Mouse (Mus musculus) kidney, postnatal 25 days (tissue): ENCODE results near the gene Tspyl4.
A peak's percentile ranks its signal among the peaks of the same experiment; 100 is the strongest.
"Not testable (repeated sequence)": the region's sequence is repeated elsewhere in the genome, so short reads cannot be mapped to it uniquely, and the experiment has no call there.

Source experiments
- DNase-seq, 2 experiments: peaks; one replicate each; pipeline ENCODE4 v3.0.0; 2021; ENCODE audit warnings: mixed read lengths in 2 of 2

Gene Tspyl4

GRCm38 (mm10) chr10:34297299-34297979 is at the start of gene Tspyl4:
TSS of gene Tspyl4 (plus strand) at chr10:34297442.
- DNase-seq: peak; percentile 96 to 97

- no peak for DNase-seq
Measured at GRCm38 (mm10) chr10:34247757-34248156, 49.5 kb upstream of the Tspyl4 start.

- DNase-seq: no peak
Measured at GRCm38 (mm10) chr10:34249594-34249993, 47.6 kb upstream of the Tspyl4 start.

GRCm38 (mm10) chr10:34252833-34253232 is 44.4 kb upstream of the Tspyl4 start:
- not testable (repeated sequence) for DNase-seq

- no peak for DNase-seq
Measured at GRCm38 (mm10) chr10:34265106-34265505, 32.1 kb upstream of the Tspyl4 start.

- no peak for DNase-seq
Measured at GRCm38 (mm10) chr10:34267312-34268070, 29.8 kb upstream of the Tspyl4 start.

- peak in 1 of 2 experiments; percentile 33 for DNase-seq
Measured at GRCm38 (mm10) chr10:34271681-34272080, 25.6 kb upstream of the Tspyl4 start.

- DNase-seq: peak; percentile 40 to 75
Measured at GRCm38 (mm10) chr10:34280591-34281175, 16.6 kb upstream of the Tspyl4 start.

- no peak for DNase-seq
Measured at GRCm38 (mm10) chr10:34281211-34281961, 15.9 kb upstream of the Tspyl4 start.

- peak; percentile 99 to 100 for DNase-seq
Measured at GRCm38 (mm10) chr10:34281962-34282388, 15.3 kb upstream of the Tspyl4 start, which contains the start of gene Tspyl1. TSS of gene Tspyl1 (plus strand) at chr10:34282190.

GRCm38 (mm10) chr10:34282420-34283238 is 14.6 kb upstream of the Tspyl4 start:
- peak; percentile 80 to 85 for DNase-seq

GRCm38 (mm10) chr10:34296911-34297298 is 337 bp upstream of the Tspyl4 start:
- no peak for DNase-seq

- DNase-seq: peak in 1 of 2 experiments; percentile 38
Measured at GRCm38 (mm10) chr10:34297980-34298753, 925 bp downstream of the Tspyl4 start.

GRCm38 (mm10) chr10:34300368-34300767 is 3.1 kb downstream of the Tspyl4 start:
- DNase-seq: no peak

GRCm38 (mm10) chr10:34307070-34307469 is 9.8 kb downstream of the Tspyl4 start:
- no peak for DNase-seq

- no peak for DNase-seq
Measured at GRCm38 (mm10) chr10:34309915-34310685, 12.9 kb downstream of the Tspyl4 start.

GRCm38 (mm10) chr10:34312536-34312935 is 15.3 kb downstream of the Tspyl4 start:
- no peak for DNase-seq

- no peak for DNase-seq
Measured at GRCm38 (mm10) chr10:34316571-34317216, 19.5 kb downstream of the Tspyl4 start.

GRCm38 (mm10) chr10:34317217-34317606 is 20.0 kb downstream of the Tspyl4 start:
- no peak for DNase-seq

GRCm38 (mm10) chr10:34320809-34321208 is 23.6 kb downstream of the Tspyl4 start:
- DNase-seq: no peak
